Comparison of ENCODE assay signal across 8 mouse cellular contexts in genomic region chr9:62847694-62848093, GRCm38 (mm10). TPM values are rescaled to one million over a fixed set of nuclear protein-coding genes. Genes with fewer than 3 reads are reported as not detected.
DNase-seq lines count a peak whose midpoint lies in the region; ATAC-seq lines count a peak whose summit lies in the region.

No protein-coding gene starts in this region.

- no peak overlapping the region for H3K4me3 ChIP-seq in hindbrain, embryonic 13.5 days

- no peaks in the 10 kb centered on the region for H3K36me3 ChIP-seq in hindbrain, embryonic 13.5 days

- H3K9me3 ChIP-seq in hindbrain, embryonic 13.5 days: no peaks in the 10 kb centered on the region

- no peaks in the 10 kb centered on the region for H3K27me3 ChIP-seq in hindbrain, embryonic 13.5 days

- peak; percentile 92 for DNase-seq in NIH3T3 (ENCODE audit: low read depth)
- DNase-seq in cerebellum, adult 9-10 months: peak; percentile 88
- peak; percentile 58 to 82 for DNase-seq in frontal cortex, postnatal 14 days (ENCODE audit: low spot score in 2 of 2)
- DNase-seq in layer of hippocampus, postnatal 25 days (ENCODE audit: extremely low spot score in 1 of 2, low spot score in 1 of 2): peak; percentile 87 to 99
- DNase-seq in lung, postnatal 25 days (ENCODE audit: low spot score): peak; percentile 87
- DNase-seq in right cerebral cortex, adult 18-20 months: peak; percentile 82
- DNase-seq in urinary bladder, adult 2 months (ENCODE audit: low spot score): peak; percentile 73

- 0 out of 2 replicates have a peak, but pooled peaks have one; percentile 36 for ATAC-seq in hindbrain, embryonic 13.5 days (ENCODE audit: low FRiP score)

- H3K4me1 ChIP-seq in hindbrain, embryonic 13.5 days (replicated peaks): peaks cover 21% of the 10 kb centered on the region

- H3K9ac ChIP-seq in hindbrain, embryonic 13.5 days: no peak overlapping the region

- no peak overlapping the region for H3K27ac ChIP-seq in hindbrain, embryonic 13.5 days

- 1% methylated on average over 3 of the region's 3 CpGs for WGBS in hindbrain, embryonic 13.5 days

- H3K4me2 ChIP-seq in hindbrain, embryonic 13.5 days: no peak overlapping the region

RNA-seq across cellular contexts. Expression of gene Cln6, which starts 9.1 kb away (rescaled TPM):
- polyA plus RNA-seq in hindbrain, embryonic 13.5 days (2015; fragmentation: Nextera tagmentation; extraction: Ambion mirVana): 6.0 and 6.1 TPM in 2 replicates
- total RNA-seq in layer of hippocampus, postnatal 25 days (2021): 10 to 100 TPM; 11.4 to 13.4 TPM
- polyA plus RNA-seq in urinary bladder, adult 2 months (2012; rRNA removed): 26.5 and 33.1 TPM in 2 replicates

RNA-seq across cellular contexts. Expression of gene Calml4, which starts 10.2 kb away (rescaled TPM):
- polyA plus RNA-seq in hindbrain, embryonic 13.5 days (2015; fragmentation: Nextera tagmentation; extraction: Ambion mirVana): 10.4 and 21.2 TPM in 2 replicates
- total RNA-seq in layer of hippocampus, postnatal 25 days (2021): 1 to 10 TPM; 1.2 to 2.4 TPM
- 25.5 and 28.4 TPM in 2 replicates for polyA plus RNA-seq in urinary bladder, adult 2 months (2012; rRNA removed)

RNA-seq across cellular contexts. Expression of gene Fem1b, which starts 36.0 kb away (rescaled TPM):
- 48.2 and 49.5 TPM in 2 replicates for polyA plus RNA-seq in hindbrain, embryonic 13.5 days (2015; fragmentation: Nextera tagmentation; extraction: Ambion mirVana)
- 100 to 1,000 TPM in 1 of 2 experiments, 10 to 100 TPM in 1; 97.6 to 105 TPM for total RNA-seq in layer of hippocampus, postnatal 25 days (2021)
- polyA plus RNA-seq in urinary bladder, adult 2 months (2012; rRNA removed): 12.6 and 15.2 TPM in 2 replicates
